Mouse (Mus musculus) testis, adult 2 months (tissue): ENCODE data around the gene Clasp1.

Source experiments
- CTCF ChIP-seq: fragments of 200-500 bp; IDR thresholded peaks from 2 replicates; pipeline ENCODE4 v1.5.1; 2012; ENCODE audit warnings: low read depth, mild to moderate bottlenecking, inconsistent platforms, low read length, moderate library complexity; ENCODE audit not compliant: control insufficient read depth, insufficient read depth, insufficient replicate concordance
- POLR2A ChIP-seq: fragments of 200-500 bp; IDR thresholded peaks from 2 replicates; pipeline ENCODE4 v1.6.1; 2012; ENCODE audit warnings: low read depth, mild to moderate bottlenecking, inconsistent platforms, low read length, moderate library complexity; ENCODE audit not compliant: control insufficient read depth

DNA sequence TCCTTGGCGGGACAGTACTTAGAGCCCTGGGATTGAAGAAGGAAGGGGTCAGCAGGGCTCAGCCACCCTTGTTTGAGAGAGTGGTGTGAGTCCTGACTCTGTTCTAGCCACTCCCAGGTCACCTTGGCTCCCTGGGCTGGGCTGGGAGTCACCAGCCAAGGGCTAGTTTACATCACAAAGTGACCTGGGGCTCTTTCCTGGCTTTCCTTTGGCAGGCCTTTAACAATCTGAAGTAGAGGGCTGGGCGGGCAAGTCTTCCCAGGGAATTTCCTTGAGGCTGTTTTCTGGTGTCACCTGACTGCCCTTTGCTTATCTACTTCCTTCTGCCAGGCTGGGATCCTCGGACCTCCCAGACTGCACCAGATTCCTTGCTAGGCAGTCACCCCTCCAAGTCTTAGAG, 259.2 kb downstream of the Clasp1 start:
- TF ChIP-seq CTCF = no peak
- no peak for TF ChIP-seq POLR2A
